Mouse (Mus musculus) testis, adult 2 months (tissue): ENCODE measurements around the gene Adpgk.

Experiments used
- CTCF ChIP-seq: fragments of 200-500 bp; IDR thresholded peaks from 2 replicates; pipeline ENCODE4 v1.5.1; 2012; ENCODE audit warnings: low read depth, mild to moderate bottlenecking, inconsistent platforms, low read length, moderate library complexity; ENCODE audit not compliant: control insufficient read depth, insufficient read depth, insufficient replicate concordance
- POLR2A ChIP-seq: fragments of 200-500 bp; IDR thresholded peaks from 2 replicates; pipeline ENCODE4 v1.6.1; 2012; ENCODE audit warnings: low read depth, mild to moderate bottlenecking, inconsistent platforms, low read length, moderate library complexity; ENCODE audit not compliant: control insufficient read depth

- TF ChIP-seq CTCF = no peak
- TF ChIP-seq POLR2A = peak; percentile 96
These were observed 61.9 kb downstream of the Adpgk start, which contains the start of gene Bbs4 for GRCm38 (mm10) chr9:59353253-59353639.
